Mouse (Mus musculus) hindlimb bud, embryonic 11.5 days (tissue): ENCODE results near the gene Bicc1.
"Not testable (repeated sequence)": the region's sequence is repeated elsewhere in the genome, so short reads cannot be mapped to it uniquely, and the experiment has no call there.

ENCODE experiments used
- DNase-seq: peaks from one replicate; pipeline ENCODE4 v3.0.0-alpha.2; 2012; ENCODE audit warnings: low read depth, low spot score; ENCODE audit errors: extremely low spot score

Bicc1 gene

GRCm38 (mm10) chr10:70952056-70952769 lies 207.3 kb downstream of the Bicc1 start:
- no peak for DNase-seq

GRCm38 (mm10) chr10:70950105-70950424 lies 209.4 kb downstream of the Bicc1 start:
- DNase-seq: no peak

- no peak for DNase-seq
These were observed 210.0 kb downstream of the Bicc1 start for GRCm38 (mm10) chr10:70949254-70950104.

- no peak for DNase-seq
These were observed 211.2 kb downstream of the Bicc1 start for GRCm38 (mm10) chr10:70948276-70948675.

- DNase-seq: not testable (repeated sequence)
These were observed 213.4 kb downstream of the Bicc1 start for GRCm38 (mm10) chr10:70946121-70946520.

- DNase-seq: no peak
These were observed 214.4 kb downstream of the Bicc1 start for GRCm38 (mm10) chr10:70945076-70945475.

- no peak for DNase-seq
These were observed 217.9 kb downstream of the Bicc1 start for GRCm38 (mm10) chr10:70941623-70942022.

GRCm38 (mm10) chr10:70939751-70940150 lies 219.7 kb downstream of the Bicc1 start:
- DNase-seq: no peak

GRCm38 (mm10) chr10:70937450-70937849 lies 222.1 kb downstream of the Bicc1 start:
- no peak for DNase-seq

- no peak for DNase-seq
These were observed 223.5 kb downstream of the Bicc1 start for GRCm38 (mm10) chr10:70936008-70936407.

GRCm38 (mm10) chr10:70926126-70926525 lies 233.4 kb downstream of the Bicc1 start:
- no peak for DNase-seq

GRCm38 (mm10) chr10:70924348-70924747 lies 235.2 kb downstream of the Bicc1 start:
- no peak for DNase-seq

- no peak for DNase-seq
These were observed 235.6 kb downstream of the Bicc1 start for GRCm38 (mm10) chr10:70923936-70924335.

GRCm38 (mm10) chr10:70921481-70921880 lies 238.0 kb downstream of the Bicc1 start:
- no peak for DNase-seq

GRCm38 (mm10) chr10:70919851-70920250 lies 239.6 kb downstream of the Bicc1 start:
- DNase-seq: no peak

GRCm38 (mm10) chr10:70919031-70919663 lies 240.4 kb downstream of the Bicc1 start:
- DNase-seq: no peak

GRCm38 (mm10) chr10:70916697-70917096 lies 242.8 kb downstream of the Bicc1 start:
- DNase-seq: no peak

GRCm38 (mm10) chr10:70915096-70915495 lies 244.4 kb downstream of the Bicc1 start:
- no peak for DNase-seq

GRCm38 (mm10) chr10:70903936-70904335 lies 255.6 kb downstream of the Bicc1 start:
- DNase-seq: no peak

GRCm38 (mm10) chr10:70902751-70903485 lies 256.6 kb downstream of the Bicc1 start:
- no peak for DNase-seq

GRCm38 (mm10) chr10:70901193-70901875 lies 258.2 kb downstream of the Bicc1 start:
- DNase-seq: no peak
